Mouse (Mus musculus) hindbrain, embryonic 15.5 days (tissue): ENCODE results near the gene Arpc5. TPM values are rescaled to one million over a fixed set of nuclear protein-coding genes. Genes with fewer than 3 reads are reported as not detected.
A peak's percentile ranks its signal among the peaks of the same experiment; 100 is the strongest.

Experiments
- ATAC-seq: fragments of 200-750 bp; cut with Nextera tagmentation; 2 replicates; pipeline ENCODE4 v1.8.0; 2017; ENCODE audit warnings: low read depth, moderate number of reproducible peaks, moderate TSS enrichment; ENCODE audit not compliant: low FRiP score
- H3K27ac ChIP-seq: fragments of 300-500 bp; sonication (generic); replicated peaks from 2 replicates; pipeline ENCODE4 v1.5.1; 2015; ENCODE audit warnings: mild to moderate bottlenecking, inconsistent platforms
- H3K27me3 ChIP-seq: fragments of 300-500 bp; sonication (generic); 2 replicates; pipeline ENCODE4 v1.6.1; 2015; ENCODE audit warnings: control low read depth, inconsistent platforms
- H3K36me3 ChIP-seq: fragments of 300-500 bp; sonication (generic); 2 replicates; pipeline ENCODE4 v1.6.1; 2015; ENCODE audit warnings: control low read depth, inconsistent platforms
- H3K4me1 ChIP-seq: fragments of 300-500 bp; sonication (generic); replicated peaks from 2 replicates; pipeline ENCODE4 v1.6.1; 2015; ENCODE audit warnings: control low read depth, inconsistent platforms
- H3K4me2 ChIP-seq: fragments of 300-500 bp; sonication (generic); 2 replicates; pipeline ENCODE4 v1.6.1; 2015; ENCODE audit warnings: moderate library complexity, mild to moderate bottlenecking, inconsistent platforms
- H3K4me3 ChIP-seq: fragments of 300-500 bp; sonication (generic); 2 replicates; pipeline ENCODE4 v1.5.1; 2015; ENCODE audit warnings: mild to moderate bottlenecking, inconsistent platforms
- H3K9ac ChIP-seq: fragments of 300-500 bp; sonication (generic); 2 replicates; pipeline ENCODE4 v1.6.1; 2015; ENCODE audit warnings: inconsistent platforms
- H3K9me3 ChIP-seq: fragments of 300-500 bp; sonication (generic); 2 replicates; pipeline ENCODE4 v1.6.1; 2016; ENCODE audit warnings: control low read depth, inconsistent platforms
- WGBS: fragments of 180-500 bp; shearing (Covaris S2); methylation state at CpG from one replicate; pipeline ENCODE4 v1.1.7; 2015; 5-methylcytosine and 5-hydroxymethylcytosine counted together
- polyA plus RNA-seq: library from polyadenylated mRNA; unstranded; fragments of >200 nt; fragmentation: Nextera tagmentation; extraction: Ambion mirVana; gene quantifications from 2 replicates; pipeline ENCODE4 v1.2.1, GENCODE M21; 2015

The Arpc5 gene
- polyA plus RNA-seq, 1 experiment from 2014 or later = 307 TPM

- ATAC-seq = no peak
- 81% methylated on average over 13 of the region's 13 CpGs for WGBS
- no peak overlapping the region for H3K27ac ChIP-seq
- H3K9ac ChIP-seq = no peak overlapping the region
- no peaks in the 10 kb centered on the region for H3K36me3 ChIP-seq
- no peaks in the 10 kb centered on the region for H3K9me3 ChIP-seq
- H3K4me1 ChIP-seq = peaks cover 5% of the 10 kb centered on the region; the same call in 1 of the 2 replicates
- H3K27me3 ChIP-seq = no peaks in the 10 kb centered on the region
- H3K4me3 ChIP-seq = no peak overlapping the region
- H3K4me2 ChIP-seq = no peak overlapping the region
Observed at GRCm38 (mm10) chr1:152800633-152801176, 34.4 kb downstream of the Arpc5 start.

GRCm38 (mm10) chr1:152804907-152805306, 38.6 kb downstream of the Arpc5 start:
- ATAC-seq = no peak
- Histone ChIP-seq H3K4me1 (peaks cover 1% of the 10 kb centered on the region; the same call in 1 of the 2 replicates), H3K36me3 (no peaks in the 10 kb centered on the region), H3K27me3 (no peaks in the 10 kb centered on the region), H3K4me2 (no peak overlapping the region), H3K9ac (no peak overlapping the region), H3K9me3 (no peaks in the 10 kb centered on the region), H3K27ac (no peak overlapping the region), H3K4me3 (no peak overlapping the region)
- WGBS = 82% methylated on average over 6 of the region's 6 CpGs

- Histone ChIP-seq H3K27ac (no peak overlapping the region), H3K27me3 (no peaks in the 10 kb centered on the region), H3K9me3 (no peaks in the 10 kb centered on the region), H3K4me1 (no peaks in the 10 kb centered on the region), H3K4me2 (no peak overlapping the region), H3K4me3 (no peak overlapping the region), H3K36me3 (no peaks in the 10 kb centered on the region), H3K9ac (no peak overlapping the region)
- WGBS = 84% methylated on average over 18 of the region's 18 CpGs
- ATAC-seq = no peak
Observed at GRCm38 (mm10) chr1:152807619-152808391, 41.5 kb downstream of the Arpc5 start.

- WGBS = 95% methylated on average over 2 of the region's 2 CpGs
- no peaks in the 10 kb centered on the region for H3K9me3 ChIP-seq
- ATAC-seq = no peak
Observed at GRCm38 (mm10) chr1:152808392-152808680, 42.0 kb downstream of the Arpc5 start.

GRCm38 (mm10) chr1:152809541-152810252, 43.4 kb downstream of the Arpc5 start:
- no peaks in the 10 kb centered on the region for H3K36me3 ChIP-seq
- no peak overlapping the region for H3K9ac ChIP-seq
- no peak overlapping the region for H3K4me2 ChIP-seq
- H3K4me1 ChIP-seq = peaks cover under 1% of the 10 kb centered on the region; the same call in 1 of the 2 replicates
- no peak overlapping the region for H3K27ac ChIP-seq
- ATAC-seq = 0 out of 2 replicates have a peak, but pooled peaks have one; percentile 54
- WGBS = 39% methylated on average over 8 of the region's 8 CpGs
- no peaks in the 10 kb centered on the region for H3K27me3 ChIP-seq
- no peak overlapping the region for H3K4me3 ChIP-seq
- no peaks in the 10 kb centered on the region for H3K9me3 ChIP-seq

More at GRCm38 (mm10) chr1:152808392-152808680, 42.0 kb downstream of the Arpc5 start:
- H3K27ac ChIP-seq = no peak overlapping the region
- H3K36me3 ChIP-seq = no peaks in the 10 kb centered on the region
- no peaks in the 10 kb centered on the region for H3K27me3 ChIP-seq
- no peak overlapping the region for H3K9ac ChIP-seq
- H3K4me1 ChIP-seq = no peaks in the 10 kb centered on the region
- H3K4me2 ChIP-seq = no peak overlapping the region
- H3K4me3 ChIP-seq = no peak overlapping the region

- H3K27ac ChIP-seq = no peak overlapping the region
- no peak overlapping the region for H3K9ac ChIP-seq
- WGBS = 51% methylated on average over 13 of the region's 13 CpGs
- H3K36me3 ChIP-seq = no peaks in the 10 kb centered on the region
- H3K9me3 ChIP-seq = no peaks in the 10 kb centered on the region
- no peak overlapping the region for H3K4me3 ChIP-seq
- H3K27me3 ChIP-seq = no peaks in the 10 kb centered on the region
- H3K4me1 ChIP-seq = peaks cover 11% of the 10 kb centered on the region
- no peak overlapping the region for H3K4me2 ChIP-seq
- no peak for ATAC-seq
Observed at GRCm38 (mm10) chr1:152810533-152811439, 44.4 kb downstream of the Arpc5 start.

GRCm38 (mm10) chr1:152815265-152815701, 48.9 kb downstream of the Arpc5 start:
- ATAC-seq = peak; percentile 84
- no peaks in the 10 kb centered on the region for H3K36me3 ChIP-seq
- no peak overlapping the region for H3K9ac ChIP-seq
- no peak overlapping the region for H3K4me2 ChIP-seq
- H3K4me1 ChIP-seq = peaks cover 35% of the 10 kb centered on the region
- H3K27me3 ChIP-seq = no peaks in the 10 kb centered on the region
- no peak overlapping the region; the same call in 1 of the 2 replicates for H3K27ac ChIP-seq
- H3K4me3 ChIP-seq = no peak overlapping the region
- WGBS = 33% methylated on average over 7 of the region's 7 CpGs
- H3K9me3 ChIP-seq = no peaks in the 10 kb centered on the region

- Histone ChIP-seq H3K4me1 (peaks cover 35% of the 10 kb centered on the region), H3K9me3 (no peaks in the 10 kb centered on the region), H3K9ac (no peak overlapping the region), H3K4me3 (no peak overlapping the region), H3K27ac (peak overlapping the region; percentile 42), H3K36me3 (no peaks in the 10 kb centered on the region), H3K27me3 (no peaks in the 10 kb centered on the region), H3K4me2 (no peak overlapping the region)
- no peak for ATAC-seq
- 11% methylated on average over 12 of the region's 12 CpGs for WGBS
Observed at GRCm38 (mm10) chr1:152817027-152817769, 50.9 kb downstream of the Arpc5 start.

GRCm38 (mm10) chr1:152817794-152818193, 51.5 kb downstream of the Arpc5 start:
- ATAC-seq = peak; percentile 35; the same call in 1 of the 2 replicates
- WGBS = 5% methylated on average over 10 of the region's 10 CpGs
- H3K4me2 ChIP-seq = no peak overlapping the region
- H3K27me3 ChIP-seq = no peaks in the 10 kb centered on the region
- no peaks in the 10 kb centered on the region for H3K9me3 ChIP-seq
- H3K9ac ChIP-seq = no peak overlapping the region
- H3K36me3 ChIP-seq = no peaks in the 10 kb centered on the region
- peak overlapping the region; percentile 31; the same call in 1 of the 2 replicates for H3K27ac ChIP-seq
- peaks cover 35% of the 10 kb centered on the region for H3K4me1 ChIP-seq
- H3K4me3 ChIP-seq = no peak overlapping the region

- H3K4me3 ChIP-seq = no peak overlapping the region
- no peak overlapping the region for H3K27ac ChIP-seq
- WGBS = 83% methylated on average over 6 of the region's 6 CpGs
- H3K4me1 ChIP-seq = peaks cover 35% of the 10 kb centered on the region
- H3K9ac ChIP-seq = no peak overlapping the region
- no peak overlapping the region for H3K4me2 ChIP-seq
- no peaks in the 10 kb centered on the region for H3K36me3 ChIP-seq
- H3K27me3 ChIP-seq = no peaks in the 10 kb centered on the region
- no peaks in the 10 kb centered on the region for H3K9me3 ChIP-seq
- no peak for ATAC-seq
Observed at GRCm38 (mm10) chr1:152819558-152819957, 53.2 kb downstream of the Arpc5 start.
